Mouse (Mus musculus) testis, adult 2 months (tissue): ENCODE data around the gene Ptprh. TPM values are rescaled to one million over a fixed set of nuclear protein-coding genes. Genes with fewer than 3 reads are reported as not detected.
A peak's percentile ranks its signal among the peaks of the same experiment; 100 is the strongest.
"Not testable (repeated sequence)": the region's sequence is repeated elsewhere in the genome, so short reads cannot be mapped to it uniquely, and the experiment has no call there.

Experiments
- H3K27ac ChIP-seq: fragments of 200-500 bp; 2 replicates; pipeline ENCODE4 v1.5.1; 2012; ENCODE audit warnings: low read depth, low read length; ENCODE audit not compliant: control insufficient read depth, insufficient read depth
- H3K27me3 ChIP-seq: fragments of 200-500 bp; 2 replicates; pipeline ENCODE4 v1.6.1; 2012; ENCODE audit warnings: mild to moderate bottlenecking, low read length, moderate library complexity; ENCODE audit not compliant: control insufficient read depth, insufficient read depth
- H3K36me3 ChIP-seq: fragments of 200-500 bp; 2 replicates; pipeline ENCODE4 v1.6.1; 2012; ENCODE audit warnings: mild to moderate bottlenecking, low read length; ENCODE audit not compliant: control insufficient read depth, insufficient read depth
- H3K4me1 ChIP-seq: fragments of 200-500 bp; 2 replicates; pipeline ENCODE4 v1.6.1; 2012; ENCODE audit warnings: low read length; ENCODE audit not compliant: control insufficient read depth, insufficient read depth
- H3K4me3 ChIP-seq: fragments of 200-500 bp; 2 replicates; pipeline ENCODE4 v1.5.1; 2012; ENCODE audit warnings: low read depth, mild to moderate bottlenecking, low read length, moderate library complexity, mixed read lengths; ENCODE audit not compliant: control insufficient read depth
- CTCF ChIP-seq: fragments of 200-500 bp; IDR thresholded peaks from 2 replicates; pipeline ENCODE4 v1.5.1; 2012; ENCODE audit warnings: low read depth, mild to moderate bottlenecking, inconsistent platforms, low read length, moderate library complexity; ENCODE audit not compliant: control insufficient read depth, insufficient read depth, insufficient replicate concordance
- POLR2A ChIP-seq: fragments of 200-500 bp; IDR thresholded peaks from 2 replicates; pipeline ENCODE4 v1.6.1; 2012; ENCODE audit warnings: low read depth, mild to moderate bottlenecking, inconsistent platforms, low read length, moderate library complexity; ENCODE audit not compliant: control insufficient read depth
- polyA plus RNA-seq: library from polyadenylated mRNA; depleted of rRNA; stranded (reverse); fragments of >200 nt; gene quantifications from 2 replicates; pipeline ENCODE4 v1.2.3, GENCODE M21; 2012

The Ptprh gene
- polyA plus RNA-seq, 1 experiment: 1.8 TPM

DNA sequence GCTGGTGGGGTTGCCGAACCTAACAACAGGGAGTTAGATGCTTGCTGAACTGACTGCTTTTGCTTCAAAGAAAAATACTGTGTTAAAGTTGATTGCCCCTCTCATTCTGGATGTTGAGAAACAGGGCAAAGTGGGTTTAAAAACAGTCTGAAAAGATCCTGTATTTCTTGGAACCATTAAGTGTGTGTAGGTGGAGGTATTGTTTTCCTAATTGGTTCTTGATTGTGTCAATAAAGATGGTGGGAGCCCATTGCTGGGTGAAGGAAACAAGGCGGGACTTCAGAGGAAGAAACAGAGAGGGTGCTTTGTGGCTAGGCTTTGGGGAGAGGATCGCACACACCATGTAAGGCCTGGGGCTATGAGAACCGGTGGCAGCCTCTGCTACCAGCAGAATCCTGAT lies 66.7 kb downstream of the Ptprh start:
- no peak for TF ChIP-seq POLR2A
- TF ChIP-seq CTCF: no peak
- Histone ChIP-seq H3K27ac (no peak overlapping the region), H3K4me3 (no peak overlapping the region), H3K4me1 (peaks cover 16% of the 10 kb centered on the region), H3K27me3 (no peaks in the 10 kb centered on the region), H3K36me3 (no peaks in the 10 kb centered on the region)

DNA sequence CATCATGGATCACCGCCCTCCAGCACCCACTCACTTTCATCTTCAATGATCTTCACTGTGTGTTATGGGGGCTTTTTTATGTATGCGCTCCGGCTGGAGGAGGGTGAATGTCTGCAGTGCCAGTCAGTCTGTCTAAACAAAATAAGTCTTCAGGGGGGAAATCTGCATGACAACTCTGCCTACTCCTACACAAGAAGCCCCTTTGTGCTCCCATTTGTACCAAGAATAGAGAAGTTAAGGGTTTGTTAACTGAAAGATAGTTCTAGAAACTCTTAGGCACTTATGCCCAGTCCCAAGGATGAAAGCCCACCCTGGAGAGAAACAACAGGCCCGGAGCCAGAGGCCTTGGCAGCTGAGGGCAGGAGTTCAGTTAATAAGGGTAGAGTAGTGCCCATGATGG lies 67.5 kb downstream of the Ptprh start:
- no peak overlapping the region for H3K4me3 ChIP-seq
- H3K27ac ChIP-seq: no peak overlapping the region
- TF ChIP-seq POLR2A (no peak), CTCF (no peak)
- H3K27me3 ChIP-seq: no peaks in the 10 kb centered on the region
- no peaks in the 10 kb centered on the region for H3K36me3 ChIP-seq
- peaks cover 13% of the 10 kb centered on the region for H3K4me1 ChIP-seq

DNA sequence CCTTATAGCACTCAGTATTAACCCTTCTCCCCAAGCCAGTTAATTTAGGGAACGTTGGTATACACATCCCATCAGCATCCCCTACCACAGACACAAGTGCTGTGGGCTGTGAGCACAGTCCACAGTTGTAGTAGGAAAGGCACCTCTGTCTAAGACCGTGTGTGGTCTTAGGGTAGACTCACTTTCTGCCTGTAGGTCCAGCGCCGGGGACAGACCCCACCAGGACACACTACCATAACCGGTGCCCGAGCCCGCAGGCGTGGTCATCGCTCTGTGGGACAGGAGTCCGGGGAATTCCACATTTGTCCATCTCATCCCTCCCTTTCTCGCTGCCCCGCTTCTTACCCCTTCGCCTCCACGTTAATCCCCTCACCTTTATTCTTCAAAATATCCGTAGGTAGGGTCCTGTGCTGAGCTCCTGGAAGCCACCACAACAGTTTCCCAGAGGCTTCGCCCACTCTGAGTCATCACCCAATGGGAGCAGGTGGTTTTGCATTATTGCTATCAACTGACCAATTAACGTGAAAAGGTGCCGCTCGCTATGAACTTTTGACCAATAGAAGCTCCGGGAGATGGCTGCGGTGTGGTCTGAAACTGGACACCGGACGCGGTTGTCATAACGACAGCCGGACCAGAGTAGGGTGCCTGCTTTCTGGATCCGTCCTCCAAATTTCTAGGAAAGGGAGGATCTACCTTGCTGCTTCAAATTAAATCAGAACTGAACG lies 71.7 kb downstream of the Ptprh start, which contains the start of gene Dnaaf3:
TSS of gene Dnaaf3 (minus strand) at position 449 of the 725 bp plus-strand sequence.
- Histone ChIP-seq H3K36me3 (no peaks in the 10 kb centered on the region), H3K27ac (0 out of 2 replicates have a peak within 1 kb of the TSS, but pooled peaks have one; percentile 49), H3K4me3 (peak within 1 kb of the TSS; percentile 88), H3K27me3 (no peaks in the 10 kb centered on the region), H3K4me1 (peaks cover 5% of the 10 kb centered on the region)
- TF ChIP-seq CTCF: no peak
- no peak for TF ChIP-seq POLR2A

DNA sequence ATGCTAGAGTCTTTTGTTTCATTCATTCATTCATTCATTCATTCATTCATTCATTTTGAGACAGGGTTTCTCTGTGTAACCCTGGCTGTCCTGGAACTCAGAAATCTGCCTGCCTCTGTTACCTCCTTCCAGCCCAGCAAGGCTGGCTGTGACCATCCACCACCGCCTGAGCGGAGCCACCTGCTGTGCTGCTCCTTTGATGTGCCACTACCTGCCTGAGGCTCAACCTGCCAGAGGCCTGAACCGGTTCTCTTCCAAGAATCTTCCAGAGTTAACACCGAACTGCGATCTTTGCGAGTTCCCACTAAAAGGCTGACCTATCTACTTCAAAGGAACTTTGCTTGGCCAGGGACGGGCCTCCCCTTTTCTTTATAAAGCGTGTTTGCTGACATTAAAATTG lies 73.7 kb downstream of the Ptprh start:
- not testable (repeated sequence) for H3K4me3 ChIP-seq, H3K4me1 ChIP-seq, H3K27ac ChIP-seq, H3K36me3 ChIP-seq, H3K27me3 ChIP-seq

DNA sequence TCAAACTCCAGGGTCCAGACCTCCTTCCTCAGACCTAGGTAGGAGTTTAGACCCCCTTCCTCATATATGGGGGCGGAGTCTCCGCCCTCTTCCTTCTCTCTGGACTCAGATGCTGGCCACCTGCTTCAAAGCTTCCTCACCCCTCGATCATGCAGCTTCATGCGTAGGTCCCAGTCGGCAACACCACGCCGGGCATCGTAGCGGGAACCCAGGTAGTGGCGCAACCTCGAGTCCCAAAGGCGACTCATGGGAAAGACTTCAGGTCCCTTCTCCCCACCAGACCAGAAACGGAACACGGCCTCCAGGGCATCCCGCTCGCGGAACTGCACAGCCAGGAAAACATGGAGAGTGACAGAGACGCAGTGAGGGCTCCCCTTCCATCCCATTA lies 76.5 kb downstream of the Ptprh start:
- TF ChIP-seq POLR2A (no peak), CTCF (no peak)
- H3K4me3 ChIP-seq: peak overlapping the region; percentile 87

DNA sequence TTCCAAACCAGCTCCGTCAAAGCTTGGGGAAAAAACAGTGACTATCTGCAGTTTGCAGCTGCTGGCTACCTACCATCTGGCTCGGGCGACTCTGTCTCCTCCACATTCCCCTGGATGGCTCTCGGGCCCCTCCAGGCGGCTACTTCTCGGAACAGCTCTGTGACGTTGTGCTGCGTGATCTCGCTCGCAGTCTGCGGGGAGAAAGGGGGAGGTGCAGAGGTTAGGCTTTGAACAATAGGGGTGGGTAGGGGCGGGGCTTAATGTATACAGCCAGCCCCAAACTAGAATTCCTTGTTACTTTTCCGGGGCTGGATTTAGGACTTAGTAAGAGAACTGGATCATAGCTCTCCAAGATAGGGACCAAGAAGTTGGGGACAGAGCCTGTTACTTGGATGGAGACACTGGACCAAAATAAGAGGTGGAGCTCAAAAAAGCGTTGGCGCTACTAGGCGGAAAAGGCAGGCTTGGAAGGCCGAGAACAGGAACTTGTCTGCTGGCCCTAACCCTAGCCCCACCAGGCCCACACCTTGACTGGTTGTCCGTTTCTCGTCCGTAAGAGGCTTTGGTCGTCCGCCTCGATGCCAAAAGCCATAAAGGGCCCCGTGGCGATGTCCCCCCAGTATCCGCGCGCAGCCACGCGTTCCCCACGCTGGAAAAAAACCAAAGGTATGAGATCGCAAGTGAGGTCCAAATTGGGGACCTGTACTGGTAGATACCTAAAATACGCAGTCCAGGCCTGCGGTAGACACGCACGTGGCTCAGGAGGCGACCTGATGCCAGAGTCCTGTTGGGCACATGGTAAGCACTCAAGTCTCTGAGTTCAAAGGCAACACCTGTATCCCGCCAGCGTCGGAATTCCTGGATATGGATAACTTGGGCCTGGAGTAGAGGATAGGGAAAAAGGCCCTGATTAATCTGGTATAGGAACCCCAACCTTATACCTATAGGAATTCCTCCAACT lies 77.2 kb downstream of the Ptprh start:
- peak; percentile 59; the same call in 1 of the 2 replicates for TF ChIP-seq POLR2A
- peak; percentile 43; the same call in 1 of the 2 replicates for TF ChIP-seq CTCF
- Histone ChIP-seq H3K27me3 (no peaks in the 10 kb centered on the region), H3K27ac (peak overlapping the region; percentile 59), H3K4me3 (peak overlapping the region; percentile 87), H3K36me3 (no peaks in the 10 kb centered on the region), H3K4me1 (peaks cover 20% of the 10 kb centered on the region)

More for the DNA sequence above, 76.5 kb downstream of the Ptprh start:
- Histone ChIP-seq H3K4me1 (peaks cover 19% of the 10 kb centered on the region), H3K27me3 (no peaks in the 10 kb centered on the region), H3K36me3 (no peaks in the 10 kb centered on the region), H3K27ac (no peak overlapping the region)

DNA sequence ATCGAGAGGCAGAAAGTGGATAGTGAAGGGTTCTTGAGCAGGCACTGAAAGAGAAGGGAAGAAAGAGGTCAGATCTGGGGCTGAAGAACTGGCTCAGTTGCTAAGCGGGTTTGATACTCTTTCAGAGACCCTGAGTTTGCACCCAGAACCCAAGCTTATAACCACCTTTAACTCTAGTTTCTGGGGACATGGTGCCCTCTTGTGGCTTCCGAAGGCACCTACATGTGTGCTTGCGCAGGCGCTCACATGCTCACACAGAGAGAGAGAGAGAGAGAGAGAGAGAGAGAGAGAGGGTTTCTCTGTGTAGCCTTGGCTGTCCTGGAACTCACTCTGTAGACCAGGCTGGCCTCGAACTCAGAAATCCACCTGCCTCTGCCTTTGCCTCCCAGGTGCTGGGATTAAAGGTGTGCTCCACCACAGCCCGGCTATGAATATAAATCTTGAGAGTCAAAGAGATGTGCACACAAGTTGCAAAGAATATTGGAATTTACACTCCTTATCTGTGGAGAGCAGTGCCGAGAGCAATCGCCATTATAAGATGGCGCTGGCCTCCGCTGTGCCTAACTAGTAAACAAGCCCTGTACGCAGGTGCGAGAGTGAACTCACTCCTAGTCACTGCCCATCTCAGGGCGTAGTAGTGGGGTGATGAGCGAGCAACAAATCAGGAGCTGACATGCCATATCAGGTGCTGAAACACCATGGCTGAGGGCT lies 79.5 kb downstream of the Ptprh start, which contains the start of gene Tnni3:
TSS of gene Tnni3 (minus strand) at position 18 of the 711 bp plus-strand sequence.
- Histone ChIP-seq H3K4me1 (peaks cover 30% of the 10 kb centered on the region), H3K4me3 (peak within 1 kb of the TSS; percentile 51)
- H3K27ac ChIP-seq, H3K27me3 ChIP-seq, H3K36me3 ChIP-seq: not testable (repeated sequence)
- peak; percentile 47; the same call in 1 of the 2 replicates for TF ChIP-seq CTCF
